Mouse (Mus musculus) mouse embryonic stem cell (cell line): ENCODE measurements around the gene 5430402E10Rik.
"Not testable (repeated sequence)": the region's sequence is repeated elsewhere in the genome, so short reads cannot be mapped to it uniquely, and the experiment has no call there.

ENCODE experiments used
- in situ Hi-C, 2 experiments: fragments of 300-500 bp; cut with MboI; formaldehyde crosslinking; loops; 1 replicate in 1 of 2; 3 replicates in 1 of 2; pipeline ENCODE4 v1.14.3; 2019 to 2020; ENCODE audit warnings: low sequenced_read_pairs in 2 of 2, low pct_unique_long_range_greater_than_20kb in 1 of 2, mixed read lengths in 1 of 2; ENCODE audit not compliant: unreplicated experiment in 1 of 2

5430402E10Rik gene

GRCm38 (mm10) chrX:77924962-77925361 is at the start of gene 5430402E10Rik:
TSS of gene 5430402E10Rik (minus strand) at chrX:77925062.
- in situ Hi-C loops, result loop anchor here in 1 of 2 experiments (25.0 kb wide), 1 partner anchor 112 kb away; no protein-coding TSS in a partner anchor

- in situ Hi-C loops, result not testable (repeated sequence)
Observed at GRCm38 (mm10) chrX:77880033-77880432, 44.8 kb downstream of the 5430402E10Rik start.
